Mouse (Mus musculus): ENCODE results near the gene Trim42. TPM values are rescaled to one million over a fixed set of nuclear protein-coding genes. Genes with fewer than 3 reads are reported as not detected.

Trim42 gene
- not detected in 2 replicates for total RNA-seq (2017)

- no peak for ATAC-seq (ENCODE audit: extremely low read depth, insufficient number of reproducible peaks, low FRiP score, poor library complexity, severe bottlenecking)
Measured at GRCm38 (mm10) chr9:97369591-97369990, at the start of gene Trim42. Gene Trim42 (minus strand): TSS chr9:97369958.

GRCm38 (mm10) chr9:97414876-97415668 lies 45.3 kb upstream of the Trim42 start:
- ATAC-seq (ENCODE audit: extremely low read depth, insufficient number of reproducible peaks, low FRiP score, poor library complexity, severe bottlenecking) = no peak

GRCm38 (mm10) chr9:97408142-97408541 lies 38.4 kb upstream of the Trim42 start:
- ATAC-seq (ENCODE audit: extremely low read depth, insufficient number of reproducible peaks, low FRiP score, poor library complexity, severe bottlenecking) = no peak

GRCm38 (mm10) chr9:97356441-97356840 lies 13.3 kb downstream of the Trim42 start:
- ATAC-seq (ENCODE audit: extremely low read depth, insufficient number of reproducible peaks, low FRiP score, poor library complexity, severe bottlenecking) = no peak

GRCm38 (mm10) chr9:97344767-97345297 lies 24.9 kb downstream of the Trim42 start:
- no peak for ATAC-seq (ENCODE audit: extremely low read depth, insufficient number of reproducible peaks, low FRiP score, poor library complexity, severe bottlenecking)

- no peak for ATAC-seq (ENCODE audit: extremely low read depth, insufficient number of reproducible peaks, low FRiP score, poor library complexity, severe bottlenecking)
Measured at GRCm38 (mm10) chr9:97341772-97342171, 28.0 kb downstream of the Trim42 start.

GRCm38 (mm10) chr9:97322846-97323245 lies 46.9 kb downstream of the Trim42 start:
- no peak for ATAC-seq (ENCODE audit: extremely low read depth, insufficient number of reproducible peaks, low FRiP score, poor library complexity, severe bottlenecking)

- no peak for ATAC-seq (ENCODE audit: extremely low read depth, insufficient number of reproducible peaks, low FRiP score, poor library complexity, severe bottlenecking)
Measured at GRCm38 (mm10) chr9:97322120-97322519, 47.6 kb downstream of the Trim42 start.

GRCm38 (mm10) chr9:97315421-97316055 lies 54.2 kb downstream of the Trim42 start:
- no peak for ATAC-seq (ENCODE audit: extremely low read depth, insufficient number of reproducible peaks, low FRiP score, poor library complexity, severe bottlenecking)

- ATAC-seq (ENCODE audit: extremely low read depth, insufficient number of reproducible peaks, low FRiP score, poor library complexity, severe bottlenecking) = no peak
Measured at GRCm38 (mm10) chr9:97311614-97312013, 58.1 kb downstream of the Trim42 start.

GRCm38 (mm10) chr9:97309509-97310053 lies 60.2 kb downstream of the Trim42 start:
- no peak for ATAC-seq (ENCODE audit: extremely low read depth, insufficient number of reproducible peaks, low FRiP score, poor library complexity, severe bottlenecking)

GRCm38 (mm10) chr9:97307705-97308485 lies 61.9 kb downstream of the Trim42 start:
- ATAC-seq (ENCODE audit: extremely low read depth, insufficient number of reproducible peaks, low FRiP score, poor library complexity, severe bottlenecking) = no peak
